Mouse (Mus musculus) left cerebral cortex, postnatal 25 days (tissue): ENCODE results near the gene Zcchc3. TPM values are rescaled to one million over a fixed set of nuclear protein-coding genes. Genes with fewer than 3 reads are reported as not detected.
"Not testable (repeated sequence)": the region's sequence is repeated elsewhere in the genome, so short reads cannot be mapped to it uniquely, and the experiment has no call there.

ENCODE experiments used
- DNase-seq, 2 experiments: peaks; one replicate each; pipeline ENCODE4 v3.0.0; 2022; ENCODE audit warnings: low spot score in 2 of 2, mixed read lengths in 1 of 2
- intact Hi-C: fragments of 180-260 bp; cut with DNase I; formaldehyde crosslinking; loops from one replicate; pipeline ENCODE4 v1.15.1; 2025
- total RNA-seq, 2 experiments: library from RNA; stranded (reverse); gene quantifications; 2 replicates each; pipeline ENCODE4 v1.2.3; 2021

Gene Zcchc3
- 1 to 10 TPM; 9.5 to 9.9 TPM for total RNA-seq

DNA sequence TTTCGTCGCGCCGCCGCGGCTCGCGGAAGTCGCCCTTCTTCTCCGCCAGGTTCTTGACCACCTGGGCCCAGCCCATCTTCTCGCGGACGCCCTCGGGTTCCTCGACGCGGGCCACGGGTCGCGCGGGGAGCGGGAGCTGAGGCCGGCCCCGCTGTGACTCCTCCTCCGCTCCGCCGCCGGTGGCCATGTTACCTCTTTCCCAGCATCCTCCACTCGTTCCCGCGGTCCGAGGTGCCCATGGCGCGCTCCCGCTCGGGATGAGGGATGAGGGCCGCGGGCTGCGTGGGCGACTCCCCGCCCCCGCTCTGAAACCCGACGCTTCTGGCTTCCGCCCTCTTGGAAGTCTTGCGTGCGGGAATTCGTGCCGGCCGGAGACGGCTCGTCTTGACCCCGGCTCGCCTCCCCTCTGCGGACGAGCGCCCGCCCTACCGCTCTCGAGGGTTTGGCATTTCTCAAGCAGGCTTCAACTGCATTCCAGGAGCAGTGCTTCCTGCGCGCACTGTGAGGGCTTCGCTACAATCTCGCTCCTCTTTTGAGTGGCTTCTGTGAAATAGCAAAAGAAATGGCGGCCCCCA, at the start of gene Zcchc3:
Gene Zcchc3, minus strand, starts transcription at position 437 of the 575 bp plus-strand sequence.
- intact Hi-C loops: loop anchor here (1.0 to 5.0 kb wide), 2 partner anchors 16 to 258 kb away; partner anchors contain the start of gene Sox12

GRCm38 (mm10) chr2:152459241-152459640, 44.4 kb upstream of the Zcchc3 start:
- intact Hi-C loops: no loop called here
- no peak for DNase-seq

More for the DNA sequence above, at the start of gene Zcchc3:
- DNase-seq: peak; percentile 87 to 89

DNA sequence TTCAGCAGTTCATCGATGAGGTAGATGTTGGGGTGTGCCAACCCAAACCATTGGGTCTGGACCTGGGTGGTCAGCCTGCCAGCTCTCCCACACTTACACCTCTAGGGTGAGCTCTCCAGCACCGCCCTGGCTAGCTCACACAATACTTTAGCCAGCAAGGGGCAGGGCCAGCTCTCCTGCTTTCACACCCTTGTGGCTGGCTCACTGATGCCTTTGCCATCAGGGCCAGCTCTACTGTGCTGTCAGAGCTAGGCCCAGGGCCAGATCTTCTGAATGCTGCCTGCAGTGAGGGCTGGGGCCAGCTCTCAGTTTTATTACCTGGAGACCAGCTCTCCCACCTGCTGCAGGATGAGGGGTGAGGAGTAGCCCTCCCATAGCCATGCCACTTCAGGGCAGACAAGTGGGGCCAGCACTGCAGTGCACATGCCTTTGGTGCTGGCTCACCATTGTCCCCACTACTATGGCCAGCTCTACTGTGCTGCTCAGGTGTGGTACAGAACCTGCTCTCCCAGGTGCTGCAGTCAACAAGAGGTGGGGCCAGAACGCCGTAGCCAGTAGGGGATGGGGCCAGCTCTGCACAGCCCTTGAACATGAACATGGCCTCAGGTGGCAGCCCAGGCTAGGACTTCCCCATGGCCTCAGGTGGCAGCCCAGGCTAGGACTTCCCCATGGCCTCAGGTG, 37.4 kb upstream of the Zcchc3 start:
- intact Hi-C loops: loop anchor here (5.0 kb wide), 1 partner anchor 90 kb away; the partner anchor contains the start of gene Defb29
- no peak for DNase-seq

DNA sequence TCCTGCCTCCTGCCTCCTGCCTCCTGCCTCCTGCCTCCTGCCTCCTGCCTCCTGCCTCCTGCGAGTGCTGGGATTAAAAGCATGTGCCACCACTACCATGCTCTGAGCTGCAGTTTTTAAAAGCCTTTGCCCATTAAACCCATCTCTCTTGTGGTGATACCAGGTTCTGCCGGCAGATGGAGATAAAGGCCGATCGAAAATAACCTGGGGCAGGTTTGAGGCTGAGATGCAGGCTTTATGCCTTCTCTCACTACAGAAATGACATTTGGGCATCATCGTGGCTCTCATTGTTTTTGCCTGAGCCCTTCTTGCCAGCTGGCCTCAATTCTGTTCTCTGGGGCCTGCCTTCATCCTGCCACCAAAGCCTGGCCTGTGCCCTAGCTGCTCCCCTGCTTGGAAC, 35.4 kb upstream of the Zcchc3 start:
- DNase-seq: peak; percentile 70 to 71
- intact Hi-C loops: loop anchor here (5.0 kb wide), 1 partner anchor 92 kb away; the partner anchor contains the start of gene Defb29

- DNase-seq: no peak
- intact Hi-C loops: no loop called here
Measured at GRCm38 (mm10) chr2:152447461-152447860, 32.6 kb upstream of the Zcchc3 start.

DNA sequence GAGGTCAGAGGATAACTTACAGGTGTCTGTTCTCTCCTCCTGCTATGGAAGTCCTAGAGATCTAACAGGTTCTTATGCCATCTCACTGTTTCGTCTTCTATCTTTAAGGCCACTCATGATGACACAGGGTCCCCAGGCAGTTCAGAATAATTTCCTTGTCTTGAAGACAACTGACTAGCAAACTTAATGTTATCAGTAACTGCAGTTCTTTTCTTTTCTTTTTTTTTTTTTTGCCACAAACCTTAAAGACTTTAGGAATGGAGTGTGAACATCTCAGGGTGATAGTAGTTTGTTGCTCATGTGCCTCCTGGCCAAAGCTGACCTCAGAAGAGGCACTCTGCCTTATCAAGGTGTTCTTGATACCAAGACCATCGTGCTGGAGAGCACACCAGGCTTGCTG, 31.8 kb upstream of the Zcchc3 start:
- intact Hi-C loops: no loop called here
- no peak for DNase-seq

DNA sequence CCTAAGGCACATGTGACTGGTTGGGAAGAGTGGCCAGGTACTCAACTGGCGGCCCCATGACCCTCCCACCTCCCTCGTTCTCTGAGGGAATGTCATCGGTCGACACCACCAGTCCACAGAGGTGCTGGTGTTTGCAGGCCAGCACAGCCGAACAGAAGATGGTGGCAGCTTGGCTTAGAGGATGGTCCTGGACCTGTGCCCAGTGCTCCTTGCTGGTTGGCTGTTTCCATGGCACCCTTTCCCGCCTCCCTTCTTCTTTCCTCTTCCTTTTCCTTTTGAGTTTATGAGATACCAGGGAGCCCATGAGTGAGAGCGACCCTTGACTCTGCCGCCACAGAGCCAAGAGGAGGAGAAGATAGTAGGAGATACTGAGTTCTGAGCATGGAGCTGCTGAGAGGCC, 28.5 kb upstream of the Zcchc3 start:
- intact Hi-C loops: no loop called here
- peak; percentile 6 to 21 for DNase-seq

DNA sequence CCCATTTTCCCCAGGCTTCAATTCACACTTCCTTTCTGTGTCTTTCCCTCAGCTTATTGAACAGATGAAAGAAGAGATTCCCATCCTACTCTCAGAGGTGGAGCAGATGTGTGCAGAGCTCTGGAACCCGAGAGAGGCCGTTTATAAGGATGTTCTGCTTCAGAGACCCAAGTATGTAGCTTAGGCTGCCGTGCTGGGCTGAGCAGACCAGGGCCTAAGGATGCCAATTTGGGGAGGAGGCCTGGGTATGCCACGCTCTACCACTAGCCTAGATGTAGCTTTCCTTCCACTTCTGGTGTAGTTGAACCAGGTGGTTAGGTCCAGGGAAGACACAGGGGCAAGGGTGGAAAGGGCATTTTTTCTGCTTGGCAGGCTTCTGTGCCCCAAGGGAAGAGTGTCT, 27.5 kb upstream of the Zcchc3 start:
- no peak for DNase-seq
- intact Hi-C loops: no loop called here

GRCm38 (mm10) chr2:152439833-152440232, 25.0 kb upstream of the Zcchc3 start:
- intact Hi-C loops: no loop called here
- no peak for DNase-seq

- DNase-seq: no peak
- intact Hi-C loops: no loop called here
Measured at GRCm38 (mm10) chr2:152438963-152439362, 24.1 kb upstream of the Zcchc3 start.

DNA sequence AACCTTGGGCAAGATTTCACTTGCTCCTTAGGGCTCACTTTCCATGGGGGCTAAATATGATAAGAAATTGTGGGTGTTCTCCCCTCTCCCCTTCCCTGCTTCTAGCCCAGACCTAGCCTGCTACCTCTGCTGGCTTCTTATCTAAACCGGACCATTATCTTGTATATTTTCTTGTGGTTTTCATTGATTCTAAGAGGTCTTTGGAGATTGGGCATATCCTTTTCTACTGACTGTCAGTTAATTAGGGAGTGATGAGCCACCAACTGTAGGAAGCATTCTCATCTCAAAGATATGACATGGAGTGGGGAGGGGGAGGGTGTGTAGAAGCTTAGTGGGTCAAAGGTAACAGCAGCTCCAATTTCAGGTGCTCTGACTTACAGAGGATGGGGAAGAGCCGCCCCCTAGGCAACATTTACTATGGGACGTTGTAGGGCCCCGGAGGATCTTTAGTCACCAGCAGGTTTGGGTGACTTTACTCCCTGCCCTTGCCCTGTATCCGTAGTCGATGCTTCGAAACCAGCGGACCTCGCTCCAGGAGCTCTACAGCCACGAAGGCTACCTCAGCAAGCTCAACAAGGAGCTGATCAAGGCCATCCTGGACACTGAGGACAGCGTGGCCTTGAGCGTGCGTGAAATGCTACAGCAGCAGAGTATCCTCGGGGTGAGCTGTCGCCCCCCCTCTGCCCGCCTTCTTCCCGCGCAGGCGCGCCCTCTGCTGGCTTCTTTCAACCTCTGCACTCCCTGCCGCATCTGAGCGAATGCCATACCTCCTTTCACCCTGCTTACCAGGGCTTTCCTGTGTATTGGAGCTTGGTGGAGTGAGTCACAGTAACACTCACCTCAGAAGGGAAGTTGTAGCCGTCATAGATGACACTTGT, 22.4 kb upstream of the Zcchc3 start:
- peak; percentile 74 to 83 for DNase-seq
- intact Hi-C loops: loop anchor here (1.0 kb wide), 1 partner anchor 45 kb away; no protein-coding TSS in a partner anchor

GRCm38 (mm10) chr2:152436405-152436901, 21.6 kb upstream of the Zcchc3 start:
- no peak for DNase-seq
- intact Hi-C loops: no loop called here

DNA sequence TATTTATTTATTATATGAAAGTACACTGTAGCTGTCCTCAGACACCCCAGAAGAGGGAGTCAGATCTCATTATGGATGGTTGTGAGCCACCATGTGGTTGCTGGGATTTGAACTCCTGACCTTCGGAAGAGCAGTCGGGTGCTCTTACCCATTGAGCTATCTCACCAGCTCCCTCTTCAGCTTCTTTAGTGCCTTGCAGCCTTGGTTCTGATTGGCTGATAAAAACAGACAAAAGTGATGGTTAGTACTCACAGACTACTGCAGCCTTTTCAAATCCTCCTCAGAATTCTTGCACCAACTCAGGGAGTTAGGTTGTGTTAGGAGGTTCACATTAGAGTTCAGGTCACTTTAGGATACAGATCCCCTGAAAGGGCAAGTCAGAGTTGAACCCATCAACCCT, 13.7 kb upstream of the Zcchc3 start:
- DNase-seq, intact Hi-C loops: not testable (repeated sequence)

DNA sequence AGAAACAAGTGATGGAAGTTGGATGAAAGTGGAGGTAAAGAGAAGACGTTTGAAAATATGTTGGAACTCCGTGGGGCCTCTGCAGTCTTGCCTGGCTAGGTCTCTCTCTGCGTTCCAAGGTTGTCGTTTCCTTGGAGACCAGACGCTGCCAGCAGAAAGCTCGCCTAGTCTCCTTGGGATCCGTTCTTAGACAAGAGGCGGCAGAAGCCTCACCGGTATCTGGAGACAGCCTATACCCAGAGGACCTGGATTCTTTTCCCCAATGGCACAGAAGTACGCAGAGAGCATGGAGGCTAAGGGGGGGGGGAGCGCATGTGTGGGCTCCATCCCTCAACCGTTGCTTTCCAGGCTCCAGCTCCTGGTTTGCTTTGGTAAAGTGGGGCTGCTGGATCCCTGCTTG, 12.7 kb upstream of the Zcchc3 start:
- intact Hi-C loops: no loop called here
- DNase-seq: peak; percentile 56 to 66

DNA sequence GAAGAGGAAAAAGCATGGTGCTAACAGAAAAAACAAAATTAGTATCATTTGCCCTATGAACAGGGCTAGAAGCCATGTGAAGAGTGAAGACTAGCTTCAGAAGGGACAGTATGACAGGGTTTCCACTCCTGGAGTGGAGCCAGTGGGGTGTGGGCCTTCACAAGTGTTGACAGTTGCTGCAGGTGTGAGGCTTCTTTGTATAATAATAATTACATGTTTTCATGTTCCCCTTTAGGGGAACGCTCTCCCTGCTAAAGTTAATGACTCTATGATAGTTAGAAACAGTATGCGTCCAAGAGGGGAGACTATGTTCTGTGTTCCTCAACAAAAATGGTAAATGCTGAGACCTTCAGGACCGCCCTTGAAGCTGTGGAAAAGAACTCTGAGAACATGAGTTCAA, 959 bp upstream of the Zcchc3 start:
- intact Hi-C loops: no loop called here
- DNase-seq: no peak

DNA sequence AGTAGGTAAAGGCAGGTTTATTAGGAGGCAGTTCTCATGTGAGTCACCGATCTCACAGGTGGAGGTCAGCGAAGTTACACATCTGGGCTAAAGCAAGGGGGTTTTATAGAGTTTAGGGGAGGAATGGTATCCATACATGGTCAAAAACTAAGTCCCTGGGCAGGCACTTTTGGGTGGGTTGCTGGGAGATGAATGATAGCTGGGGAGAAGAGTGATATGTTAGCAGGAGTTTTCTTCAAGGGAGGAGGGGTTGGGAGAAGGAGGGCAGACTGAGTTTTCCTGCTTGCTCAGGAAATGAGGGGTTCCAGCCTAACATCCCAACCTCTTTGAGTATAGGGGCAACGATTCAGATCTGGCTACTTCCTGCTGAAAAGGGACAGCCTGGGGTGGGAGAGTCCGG, 460 bp upstream of the Zcchc3 start, which contains the start of gene 6820408C15Rik:
Gene 6820408C15Rik, plus strand, starts transcription at position 301 of the 400 bp plus-strand sequence.
- no peak for DNase-seq
- intact Hi-C loops: no loop called here

- intact Hi-C loops: loop anchor here (1.0 to 5.0 kb wide), 2 partner anchors 16 to 258 kb away; partner anchors contain the start of gene Sox12
- DNase-seq: no peak
Measured at GRCm38 (mm10) chr2:152413765-152414584, 852 bp downstream of the Zcchc3 start.

- intact Hi-C loops: loop anchor here (5.0 kb wide), 1 partner anchor 259 kb away; no protein-coding TSS in a partner anchor
- no peak for DNase-seq
Measured at GRCm38 (mm10) chr2:152413158-152413764, 1.6 kb downstream of the Zcchc3 start.
